Mouse (Mus musculus): ENCODE measurements around the gene Aspm. TPM values are rescaled to one million over a fixed set of nuclear protein-coding genes. Genes with fewer than 3 reads are reported as not detected.

The Aspm gene
- polyA plus RNA-seq, 1 experiment from 2014 or later, result 7.2 TPM

GRCm38 (mm10) chr1:139455226-139455869 lies 776 bp downstream of the Aspm start:
- no peaks in the 10 kb centered on the region for H3K4me1 ChIP-seq (replicated peaks; ENCODE audit: insufficient read depth, low read length)
- H3K27me3 ChIP-seq (ENCODE audit: insufficient read depth, low read length), result no peaks in the 10 kb centered on the region
- H3K4me2 ChIP-seq (ENCODE audit: low read length), result peak overlapping the region; percentile 92
- no peak overlapping the region for H3K27ac ChIP-seq
- ATAC-seq (replicated peaks; ENCODE audit: low FRiP score, low read depth) (no peak; the same call in 1 of the 2 replicates), DNase-seq (ENCODE audit: low spot score) (peak; percentile 28)
- H3K36me3 ChIP-seq (ENCODE audit: insufficient read depth, low read length), result 0 out of 2 replicates have a peak, but pooled peaks cover 8% of the 10 kb centered on the region
- peak overlapping the region; percentile 55 for H3K9ac ChIP-seq (ENCODE audit: low read depth, low read length)
- no peak for TF ChIP-seq CTCF (IDR thresholded peaks at IDR 0.05; ENCODE audit: low read depth)
- H3K4me3 ChIP-seq (replicated peaks; ENCODE audit: low read depth, low read length), result peak overlapping the region; percentile 70
- 2% methylated on average over 17 of the region's 17 CpGs for WGBS
- no peaks in the 10 kb centered on the region for H3K9me3 ChIP-seq (replicated peaks; ENCODE audit: low read length)

- ATAC-seq (replicated peaks; ENCODE audit: low FRiP score, low read depth), result no peak
- 0 out of 2 replicates have a peak, but pooled peaks cover 8% of the 10 kb centered on the region for H3K36me3 ChIP-seq (ENCODE audit: insufficient read depth, low read length)
- 79% methylated on average over 5 of the region's 5 CpGs for WGBS
Observed at GRCm38 (mm10) chr1:139460807-139461206, 6.2 kb downstream of the Aspm start.

GRCm38 (mm10) chr1:139465936-139466335 lies 11.4 kb downstream of the Aspm start:
- H3K9me3 ChIP-seq (replicated peaks; ENCODE audit: low read length), result no peaks in the 10 kb centered on the region

More at GRCm38 (mm10) chr1:139460807-139461206, 6.2 kb downstream of the Aspm start:
- H3K4me3 ChIP-seq (replicated peaks; ENCODE audit: low read depth, low read length), result no peak overlapping the region
- TF ChIP-seq CTCF (IDR thresholded peaks at IDR 0.05; ENCODE audit: low read depth), result no peak
- H3K27me3 ChIP-seq (ENCODE audit: insufficient read depth, low read length), result no peaks in the 10 kb centered on the region
- H3K27ac ChIP-seq, result no peak overlapping the region
- H3K9ac ChIP-seq (ENCODE audit: low read depth, low read length), result no peak overlapping the region
- H3K4me1 ChIP-seq (replicated peaks; ENCODE audit: insufficient read depth, low read length), result no peaks in the 10 kb centered on the region
- no peak for DNase-seq (ENCODE audit: low spot score)
- H3K9me3 ChIP-seq (replicated peaks; ENCODE audit: low read length), result no peaks in the 10 kb centered on the region
- H3K4me2 ChIP-seq (ENCODE audit: low read length), result no peak overlapping the region

DNA sequence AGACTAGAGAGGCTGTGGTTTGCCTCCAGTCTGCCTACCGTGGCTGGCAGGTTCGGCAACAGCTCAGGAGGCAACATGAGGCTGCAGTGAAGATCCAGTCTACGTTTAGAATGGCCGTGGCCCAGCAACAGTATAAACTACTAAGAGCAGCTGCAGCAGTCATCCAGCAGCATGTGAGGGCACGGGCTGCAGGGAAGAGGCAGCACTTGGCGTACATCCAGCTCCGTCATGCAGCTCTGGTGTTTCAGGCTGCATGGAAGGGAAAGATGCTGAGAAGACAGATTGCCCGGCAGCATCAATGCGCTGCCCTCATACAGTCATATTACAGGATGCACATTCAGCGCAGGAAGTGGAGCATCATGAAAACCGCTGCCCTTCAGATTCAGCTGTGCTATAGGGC lies 24.3 kb downstream of the Aspm start:
- Histone ChIP-seq H3K27ac (no peak overlapping the region), H3K9ac (ENCODE audit: low read depth, low read length) (no peak overlapping the region), H3K9me3 (replicated peaks; ENCODE audit: low read length) (no peaks in the 10 kb centered on the region), H3K4me2 (ENCODE audit: low read length) (no peak overlapping the region), H3K27me3 (ENCODE audit: insufficient read depth, low read length) (no peaks in the 10 kb centered on the region), H3K36me3 (ENCODE audit: insufficient read depth, low read length) (peaks cover 50% of the 10 kb centered on the region), H3K4me3 (replicated peaks; ENCODE audit: low read depth, low read length) (no peak overlapping the region), H3K4me1 (replicated peaks; ENCODE audit: insufficient read depth, low read length) (no peaks in the 10 kb centered on the region)
- no peak for DNase-seq (ENCODE audit: low spot score)
- no peak for ATAC-seq (replicated peaks; ENCODE audit: low FRiP score, low read depth)
- WGBS, result 90% methylated on average over 11 of the region's 11 CpGs
- TF ChIP-seq CTCF (IDR thresholded peaks at IDR 0.05; ENCODE audit: low read depth), result no peak

More at GRCm38 (mm10) chr1:139465936-139466335, 11.4 kb downstream of the Aspm start:
- Histone ChIP-seq H3K36me3 (ENCODE audit: insufficient read depth, low read length) (peaks cover 13% of the 10 kb centered on the region; the same call in 1 of the 2 replicates), H3K4me1 (replicated peaks; ENCODE audit: insufficient read depth, low read length) (no peaks in the 10 kb centered on the region), H3K9ac (ENCODE audit: low read depth, low read length) (no peak overlapping the region), H3K27me3 (ENCODE audit: insufficient read depth, low read length) (no peaks in the 10 kb centered on the region), H3K4me3 (replicated peaks; ENCODE audit: low read depth, low read length) (no peak overlapping the region), H3K27ac (no peak overlapping the region), H3K4me2 (ENCODE audit: low read length) (no peak overlapping the region)
- WGBS, result 90% methylated on average over 11 of the region's 11 CpGs
- no peak for DNase-seq (ENCODE audit: low spot score)
- ATAC-seq (replicated peaks; ENCODE audit: low FRiP score, low read depth), result no peak
- no peak for TF ChIP-seq CTCF (IDR thresholded peaks at IDR 0.05; ENCODE audit: low read depth)

DNA sequence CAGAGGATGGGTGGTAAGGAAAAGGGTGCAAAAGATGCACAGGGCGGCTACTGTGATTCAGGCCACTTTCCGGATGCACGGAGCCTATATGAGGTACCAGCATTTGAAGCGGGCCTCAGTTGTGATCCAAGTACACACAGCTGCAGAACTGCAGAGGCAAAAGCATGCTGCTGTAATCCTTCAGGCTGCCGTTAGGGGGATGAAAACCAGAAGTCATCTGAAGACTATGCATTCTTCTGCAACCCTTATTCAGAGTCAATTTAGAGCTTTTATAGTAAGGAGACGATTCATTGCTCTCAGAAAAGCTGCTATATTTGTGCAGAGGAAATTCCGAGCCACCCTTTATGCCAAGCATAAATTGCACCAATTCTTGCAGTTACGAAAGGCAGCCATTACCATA lies 25.7 kb downstream of the Aspm start:
- DNase-seq (ENCODE audit: low spot score), result no peak
- Histone ChIP-seq H3K36me3 (ENCODE audit: insufficient read depth, low read length) (peaks cover 42% of the 10 kb centered on the region), H3K4me2 (ENCODE audit: low read length) (no peak overlapping the region), H3K9ac (ENCODE audit: low read depth, low read length) (no peak overlapping the region), H3K4me3 (replicated peaks; ENCODE audit: low read depth, low read length) (no peak overlapping the region), H3K27me3 (ENCODE audit: insufficient read depth, low read length) (no peaks in the 10 kb centered on the region), H3K27ac (no peak overlapping the region), H3K4me1 (replicated peaks; ENCODE audit: insufficient read depth, low read length) (no peaks in the 10 kb centered on the region), H3K9me3 (replicated peaks; ENCODE audit: low read length) (no peaks in the 10 kb centered on the region)
- WGBS, result 90% methylated on average over 8 of the region's 8 CpGs
- no peak for ATAC-seq (replicated peaks; ENCODE audit: low FRiP score, low read depth)
- TF ChIP-seq CTCF (IDR thresholded peaks at IDR 0.05; ENCODE audit: low read depth), result no peak

GRCm38 (mm10) chr1:139481146-139481545 lies 26.6 kb downstream of the Aspm start:
- no peaks in the 10 kb centered on the region for H3K4me1 ChIP-seq (replicated peaks; ENCODE audit: insufficient read depth, low read length)
- TF ChIP-seq CTCF (IDR thresholded peaks at IDR 0.05; ENCODE audit: low read depth), result no peak
- no peak overlapping the region for H3K4me3 ChIP-seq (replicated peaks; ENCODE audit: low read depth, low read length)
- H3K9ac ChIP-seq (ENCODE audit: low read depth, low read length), result no peak overlapping the region
- no peak overlapping the region for H3K4me2 ChIP-seq (ENCODE audit: low read length)
- WGBS, result 93% methylated on average over 4 of the region's 4 CpGs
- no peak overlapping the region for H3K27ac ChIP-seq
- H3K9me3 ChIP-seq (replicated peaks; ENCODE audit: low read length), result no peaks in the 10 kb centered on the region
- ATAC-seq (replicated peaks; ENCODE audit: low FRiP score, low read depth) (no peak), DNase-seq (ENCODE audit: low spot score) (no peak)
- H3K36me3 ChIP-seq (ENCODE audit: insufficient read depth, low read length), result peaks cover 37% of the 10 kb centered on the region
- no peaks in the 10 kb centered on the region for H3K27me3 ChIP-seq (ENCODE audit: insufficient read depth, low read length)
